Mouse (Mus musculus): ENCODE results near the gene Cilp. TPM values are rescaled to one million over a fixed set of nuclear protein-coding genes. Genes with fewer than 3 reads are reported as not detected.

Gene Cilp
- polyA plus RNA-seq, 1 experiment = 1.4 TPM

DNA sequence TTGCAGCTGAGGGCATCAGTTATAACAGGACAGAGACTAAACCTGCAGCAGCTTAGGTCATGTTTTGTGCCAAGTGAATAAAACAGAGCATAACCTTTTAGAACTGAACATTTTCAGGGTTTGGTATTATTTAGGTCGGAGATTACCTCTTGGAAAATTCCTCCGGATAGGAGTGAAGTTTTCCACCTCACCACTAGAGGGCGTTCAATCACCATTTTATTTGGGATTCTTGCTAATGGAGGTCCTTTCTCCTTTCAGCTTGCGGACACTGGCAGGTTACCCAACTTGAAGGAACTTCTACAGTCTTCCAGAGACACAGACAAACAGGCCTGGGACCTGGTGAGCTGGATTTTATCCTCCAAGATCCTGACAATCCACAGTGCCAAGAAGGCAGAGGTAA lies 39.2 kb upstream of the Cilp start:
- DNase-seq = peak; percentile 56
- WGBS = 32% methylated on average over 4 of the region's 4 CpGs

GRCm38 (mm10) chr9:65230250-65230649 lies 34.7 kb upstream of the Cilp start:
- no peak for TF ChIP-seq POLR2A (IDR thresholded peaks at IDR 0.05; ENCODE audit: low read depth, low read length)
- TF ChIP-seq CTCF (conservative IDR thresholded peaks at IDR 0.05; ENCODE audit: insufficient read depth, insufficient read length, low read depth, low read length) = peak; percentile 46
- no peak overlapping the region for H3K27ac ChIP-seq (ENCODE audit: insufficient read depth, low read depth, low read length)
- no peaks in the 10 kb centered on the region for H3K4me1 ChIP-seq (ENCODE audit: control insufficient read depth, insufficient read depth, low read length)
- DNase-seq = no peak
- H3K4me3 ChIP-seq (ENCODE audit: insufficient read depth, low read depth, low read length) = no peak overlapping the region
- WGBS = 80% methylated on average over 6 of the region's 6 CpGs
- H3K27me3 ChIP-seq (replicated peaks; ENCODE audit: control insufficient read depth, insufficient read depth, low read length) = no peaks in the 10 kb centered on the region
- H3K36me3 ChIP-seq (ENCODE audit: control insufficient read depth, insufficient read depth, low read length) = no peaks in the 10 kb centered on the region; the same call in 1 of the 2 replicates

More for the DNA sequence above, 39.2 kb upstream of the Cilp start:
- Histone ChIP-seq H3K27ac (ENCODE audit: insufficient read depth, low read depth, low read length) (no peak overlapping the region), H3K4me3 (ENCODE audit: insufficient read depth, low read depth, low read length) (no peak overlapping the region), H3K27me3 (replicated peaks; ENCODE audit: control insufficient read depth, insufficient read depth, low read length) (no peaks in the 10 kb centered on the region), H3K4me1 (ENCODE audit: control insufficient read depth, insufficient read depth, low read length) (no peaks in the 10 kb centered on the region), H3K36me3 (ENCODE audit: control insufficient read depth, insufficient read depth, low read length) (no peaks in the 10 kb centered on the region; the same call in 1 of the 2 replicates)
- TF ChIP-seq POLR2A (IDR thresholded peaks at IDR 0.05; ENCODE audit: low read depth, low read length) = no peak
- peak; percentile 21; the same call in 1 of the 2 replicates for TF ChIP-seq CTCF (conservative IDR thresholded peaks at IDR 0.05; ENCODE audit: insufficient read depth, insufficient read length, low read depth, low read length)

DNA sequence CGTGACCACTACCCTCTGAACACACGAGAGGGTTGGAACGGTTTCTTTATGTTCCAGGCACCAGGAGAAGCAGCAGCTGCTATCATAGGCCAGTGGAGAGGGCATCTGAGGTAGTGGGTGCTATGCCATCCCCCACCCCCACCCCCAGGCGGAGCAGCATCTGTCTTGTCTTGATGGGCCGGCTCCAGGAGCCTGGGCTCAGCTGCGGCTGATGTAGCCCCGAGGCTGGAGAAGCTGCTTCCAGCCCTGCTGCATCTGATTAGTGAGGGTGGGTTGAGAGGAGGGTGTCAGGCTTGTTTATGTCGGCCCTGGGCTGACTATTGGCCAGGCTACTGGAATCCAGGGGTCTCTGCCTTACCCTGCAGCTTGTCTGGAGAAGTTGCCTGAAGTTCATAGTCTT lies 33.7 kb upstream of the Cilp start:
- H3K27ac ChIP-seq (ENCODE audit: insufficient read depth, low read depth, low read length) = no peak overlapping the region

DNA sequence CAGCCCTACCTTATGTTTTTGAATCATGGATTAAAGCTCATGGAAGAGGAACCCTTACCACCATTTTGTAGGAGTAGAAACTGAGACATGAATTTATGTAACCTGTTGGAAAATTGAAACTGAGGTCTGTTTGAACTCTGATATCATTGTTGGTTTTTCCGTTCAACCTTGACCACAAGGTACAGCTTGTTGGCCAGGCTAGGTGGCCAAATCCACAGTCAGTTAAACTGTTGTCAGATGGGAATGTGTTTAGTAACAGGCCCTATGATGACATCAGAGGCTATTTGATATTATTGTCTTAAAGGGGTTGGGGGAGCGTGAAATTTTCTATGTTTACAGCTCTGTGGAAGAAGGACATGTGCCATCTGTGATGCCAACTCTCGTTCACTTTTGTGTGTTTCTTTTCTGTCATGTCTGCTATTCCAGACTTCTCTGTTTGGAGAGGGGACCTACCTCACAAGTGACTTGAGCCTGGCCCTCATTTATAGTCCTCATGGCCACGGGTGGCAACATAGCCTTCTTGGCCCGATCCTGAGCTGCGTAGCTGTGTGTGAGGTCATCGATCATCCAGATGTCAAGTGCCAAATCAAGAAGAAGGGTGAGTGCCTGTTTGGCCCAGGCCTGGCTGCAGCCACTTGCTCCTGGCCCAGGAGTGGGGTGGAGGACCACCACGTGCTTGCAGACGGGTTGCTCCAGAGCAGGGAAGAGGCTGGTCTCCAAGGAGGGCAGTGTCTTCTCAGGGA lies 31.6 kb upstream of the Cilp start:
- WGBS = 76% methylated on average over 9 of the region's 9 CpGs
- TF ChIP-seq POLR2A (IDR thresholded peaks at IDR 0.05; ENCODE audit: low read depth, low read length) (no peak), CTCF (conservative IDR thresholded peaks at IDR 0.05; ENCODE audit: insufficient read depth, insufficient read length, low read depth, low read length) (no peak)
- DNase-seq = peak; percentile 12
- Histone ChIP-seq H3K4me3 (ENCODE audit: insufficient read depth, low read depth, low read length) (no peak overlapping the region), H3K27me3 (replicated peaks; ENCODE audit: control insufficient read depth, insufficient read depth, low read length) (no peaks in the 10 kb centered on the region), H3K27ac (ENCODE audit: insufficient read depth, low read depth, low read length) (peak overlapping the region; percentile 61; the same call in 1 of the 2 replicates), H3K4me1 (ENCODE audit: control insufficient read depth, insufficient read depth, low read length) (no peaks in the 10 kb centered on the region), H3K36me3 (ENCODE audit: control insufficient read depth, insufficient read depth, low read length) (peaks cover 1% of the 10 kb centered on the region; the same call in 1 of the 2 replicates)

More for the DNA sequence above, 33.7 kb upstream of the Cilp start:
- DNase-seq = no peak
- Histone ChIP-seq H3K4me3 (ENCODE audit: insufficient read depth, low read depth, low read length) (no peak overlapping the region), H3K27me3 (replicated peaks; ENCODE audit: control insufficient read depth, insufficient read depth, low read length) (no peaks in the 10 kb centered on the region), H3K4me1 (ENCODE audit: control insufficient read depth, insufficient read depth, low read length) (no peaks in the 10 kb centered on the region), H3K36me3 (ENCODE audit: control insufficient read depth, insufficient read depth, low read length) (no peaks in the 10 kb centered on the region; the same call in 1 of the 2 replicates)
- TF ChIP-seq POLR2A (IDR thresholded peaks at IDR 0.05; ENCODE audit: low read depth, low read length) = no peak
- TF ChIP-seq CTCF (conservative IDR thresholded peaks at IDR 0.05; ENCODE audit: insufficient read depth, insufficient read length, low read depth, low read length) = no peak
- 82% methylated on average over 8 of the region's 8 CpGs for WGBS

GRCm38 (mm10) chr9:65234734-65235133 lies 30.2 kb upstream of the Cilp start:
- no peaks in the 10 kb centered on the region for H3K27me3 ChIP-seq (replicated peaks; ENCODE audit: control insufficient read depth, insufficient read depth, low read length)
- H3K4me3 ChIP-seq (ENCODE audit: insufficient read depth, low read depth, low read length) = no peak overlapping the region
- TF ChIP-seq POLR2A (IDR thresholded peaks at IDR 0.05; ENCODE audit: low read depth, low read length) (no peak), CTCF (conservative IDR thresholded peaks at IDR 0.05; ENCODE audit: insufficient read depth, insufficient read length, low read depth, low read length) (no peak)
- WGBS = 81% methylated on average over 3 of the region's 3 CpGs
- H3K4me1 ChIP-seq (ENCODE audit: control insufficient read depth, insufficient read depth, low read length) = no peaks in the 10 kb centered on the region
- H3K36me3 ChIP-seq (ENCODE audit: control insufficient read depth, insufficient read depth, low read length) = peaks cover 3% of the 10 kb centered on the region; the same call in 1 of the 2 replicates
- H3K27ac ChIP-seq (ENCODE audit: insufficient read depth, low read depth, low read length) = no peak overlapping the region
- no peak for DNase-seq

DNA sequence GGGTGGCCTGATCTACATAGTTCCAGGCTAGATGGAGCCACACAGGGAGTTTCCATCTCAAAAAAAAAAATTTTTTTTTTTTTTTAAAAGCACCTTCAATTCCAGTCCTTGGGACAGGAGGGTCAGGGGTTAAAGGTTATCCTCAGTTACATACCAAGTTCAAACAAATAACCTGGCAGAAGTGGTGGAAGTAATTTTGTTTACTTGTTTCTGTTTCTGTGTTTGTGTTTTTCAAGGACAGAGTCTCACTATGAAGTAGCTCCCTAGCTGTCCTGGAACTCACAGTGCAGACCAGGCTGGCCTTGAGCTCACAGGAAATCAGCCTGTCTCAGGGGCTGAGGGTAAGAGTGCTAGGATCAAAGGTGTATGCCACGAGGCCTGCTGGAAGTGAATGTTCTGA lies 29.4 kb upstream of the Cilp start:
- H3K4me3 ChIP-seq (ENCODE audit: insufficient read depth, low read depth, low read length) = no peak overlapping the region
- WGBS = 42% methylated on average over 1 of the region's 1 CpGs
- H3K36me3 ChIP-seq (ENCODE audit: control insufficient read depth, insufficient read depth, low read length) = peaks cover 3% of the 10 kb centered on the region; the same call in 1 of the 2 replicates
- H3K27ac ChIP-seq (ENCODE audit: insufficient read depth, low read depth, low read length) = no peak overlapping the region
- DNase-seq = no peak
- no peaks in the 10 kb centered on the region for H3K27me3 ChIP-seq (replicated peaks; ENCODE audit: control insufficient read depth, insufficient read depth, low read length)
- H3K4me1 ChIP-seq (ENCODE audit: control insufficient read depth, insufficient read depth, low read length) = no peaks in the 10 kb centered on the region
- TF ChIP-seq POLR2A (IDR thresholded peaks at IDR 0.05; ENCODE audit: low read depth, low read length) (no peak), CTCF (conservative IDR thresholded peaks at IDR 0.05; ENCODE audit: insufficient read depth, insufficient read length, low read depth, low read length) (no peak)

- 74% methylated on average over 11 of the region's 11 CpGs for WGBS
- TF ChIP-seq CTCF (conservative IDR thresholded peaks at IDR 0.05; ENCODE audit: insufficient read depth, insufficient read length, low read depth, low read length) (no peak), POLR2A (IDR thresholded peaks at IDR 0.05; ENCODE audit: low read depth, low read length) (no peak)
- H3K27ac ChIP-seq (ENCODE audit: insufficient read depth, low read depth, low read length) = peak overlapping the region; percentile 5; the same call in 1 of the 2 replicates
Measured at GRCm38 (mm10) chr9:65237616-65238015, 27.4 kb upstream of the Cilp start.

More at GRCm38 (mm10) chr9:65237616-65238015, 27.4 kb upstream of the Cilp start:
- peaks cover 3% of the 10 kb centered on the region; the same call in 1 of the 2 replicates for H3K36me3 ChIP-seq (ENCODE audit: control insufficient read depth, insufficient read depth, low read length)
- no peaks in the 10 kb centered on the region for H3K4me1 ChIP-seq (ENCODE audit: control insufficient read depth, insufficient read depth, low read length)
- H3K27me3 ChIP-seq (replicated peaks; ENCODE audit: control insufficient read depth, insufficient read depth, low read length) = no peaks in the 10 kb centered on the region
- no peak overlapping the region for H3K4me3 ChIP-seq (ENCODE audit: insufficient read depth, low read depth, low read length)
- no peak for DNase-seq
